Mouse (Mus musculus) liver, embryonic 16.5 days (tissue): ENCODE measurements around the gene Fbn1. TPM values are rescaled to one million over a fixed set of nuclear protein-coding genes. Genes with fewer than 3 reads are reported as not detected.

ENCODE experiments used
- ATAC-seq: fragments of 200-750 bp; cut with Nextera tagmentation; 2 replicates; pipeline ENCODE4 v1.8.0; 2017; ENCODE audit warnings: low read depth, mild to moderate bottlenecking, moderate number of reproducible peaks, moderate library complexity
- H3K27ac ChIP-seq: fragments of 300-500 bp; sonication (generic); 2 replicates; pipeline ENCODE4 v1.5.1; 2014; ENCODE audit warnings: mild to moderate bottlenecking, low read length
- H3K27me3 ChIP-seq: fragments of 300-500 bp; sonication (generic); 2 replicates; pipeline ENCODE4 v1.6.1; 2014; ENCODE audit warnings: low read depth, low read length, mixed read lengths; ENCODE audit not compliant: control insufficient read depth, insufficient read depth
- H3K36me3 ChIP-seq: fragments of 300-500 bp; sonication (generic); 2 replicates; pipeline ENCODE4 v1.6.1; 2014; ENCODE audit warnings: mild to moderate bottlenecking; ENCODE audit not compliant: control insufficient read depth, insufficient read depth
- H3K4me1 ChIP-seq: fragments of 300-500 bp; sonication (generic); 2 replicates; pipeline ENCODE4 v1.6.1; 2014; ENCODE audit warnings: low read depth, low read length, mixed read lengths; ENCODE audit not compliant: control insufficient read depth
- H3K4me2 ChIP-seq: fragments of 300-500 bp; sonication (generic); 2 replicates; pipeline ENCODE4 v1.6.1; 2014; ENCODE audit warnings: low read depth, low read length, mixed read lengths
- H3K4me3 ChIP-seq: fragments of 300-500 bp; sonication (generic); 2 replicates; pipeline ENCODE4 v1.5.1; 2014; ENCODE audit warnings: low read depth, mild to moderate bottlenecking, low read length
- H3K9ac ChIP-seq: fragments of 300-500 bp; sonication (generic); 2 replicates; pipeline ENCODE4 v1.6.1; 2014; ENCODE audit warnings: low read depth, low read length
- H3K9me3 ChIP-seq: fragments of 300-500 bp; sonication (generic); replicated peaks from 2 replicates; pipeline ENCODE4 v1.6.1; 2016; ENCODE audit warnings: low read length; ENCODE audit not compliant: control insufficient read depth
- WGBS: fragments of 180-500 bp; shearing (Covaris S2); extraction: QIAGEN DNeasy Blood & Tissue Kit; methylation state at CpG from one replicate; pipeline ENCODE4 v1.1.7; 2014; ENCODE audit not compliant: insufficient replicate concordance; 5-methylcytosine and 5-hydroxymethylcytosine counted together
- polyA plus RNA-seq: library from polyadenylated mRNA; unstranded; fragments of >200 nt; fragmentation: Nextera tagmentation; extraction: Ambion mirVana; gene quantifications from 2 replicates; pipeline ENCODE4 v1.2.1, GENCODE M21; 2015

Fbn1 gene
- polyA plus RNA-seq, 1 experiment from 2014 or later = 1.7 TPM

- Histone ChIP-seq H3K4me2 (no peak overlapping the region), H3K27ac (no peak overlapping the region), H3K36me3 (no peaks in the 10 kb centered on the region), H3K4me3 (no peak overlapping the region), H3K4me1 (no peaks in the 10 kb centered on the region), H3K27me3 (no peaks in the 10 kb centered on the region), H3K9ac (no peak overlapping the region), H3K9me3 (no peaks in the 10 kb centered on the region)
- WGBS = 36% methylated on average over 15 of the region's 15 CpGs
- ATAC-seq = no peak
These were observed 15.5 kb downstream of the Fbn1 start for GRCm38 (mm10) chr2:125492050-125492900.

GRCm38 (mm10) chr2:125489979-125490378, 17.8 kb downstream of the Fbn1 start:
- WGBS = 77% methylated on average over 1 of the region's 1 CpGs
- H3K27me3 ChIP-seq = no peaks in the 10 kb centered on the region
- H3K9ac ChIP-seq = no peak overlapping the region
- H3K27ac ChIP-seq = no peak overlapping the region
- ATAC-seq = no peak
- no peak overlapping the region for H3K4me2 ChIP-seq
- no peak overlapping the region for H3K4me3 ChIP-seq
- H3K4me1 ChIP-seq = no peaks in the 10 kb centered on the region
- no peaks in the 10 kb centered on the region for H3K36me3 ChIP-seq
- H3K9me3 ChIP-seq = no peaks in the 10 kb centered on the region

- Histone ChIP-seq H3K27me3 (no peaks in the 10 kb centered on the region), H3K4me1 (no peaks in the 10 kb centered on the region), H3K4me2 (no peak overlapping the region), H3K9ac (no peak overlapping the region), H3K9me3 (no peaks in the 10 kb centered on the region), H3K36me3 (no peaks in the 10 kb centered on the region), H3K27ac (no peak overlapping the region), H3K4me3 (no peak overlapping the region)
- WGBS = 66% methylated on average over 9 of the region's 9 CpGs
- no peak for ATAC-seq
These were observed 22.9 kb downstream of the Fbn1 start for GRCm38 (mm10) chr2:125484910-125485309.

- no peak overlapping the region for H3K9ac ChIP-seq
- H3K4me2 ChIP-seq = no peak overlapping the region
- H3K36me3 ChIP-seq = no peaks in the 10 kb centered on the region
- no peak for ATAC-seq
- no peaks in the 10 kb centered on the region for H3K9me3 ChIP-seq
- no peaks in the 10 kb centered on the region for H3K27me3 ChIP-seq
- H3K4me3 ChIP-seq = no peak overlapping the region
- no peak overlapping the region for H3K27ac ChIP-seq
- H3K4me1 ChIP-seq = no peaks in the 10 kb centered on the region
These were observed 23.6 kb downstream of the Fbn1 start for GRCm38 (mm10) chr2:125484164-125484563.

- Histone ChIP-seq H3K9ac (no peak overlapping the region), H3K4me1 (no peaks in the 10 kb centered on the region), H3K4me3 (no peak overlapping the region), H3K27me3 (no peaks in the 10 kb centered on the region), H3K9me3 (no peaks in the 10 kb centered on the region), H3K4me2 (no peak overlapping the region), H3K36me3 (no peaks in the 10 kb centered on the region), H3K27ac (no peak overlapping the region)
- no peak for ATAC-seq
- WGBS = 61% methylated on average over 9 of the region's 9 CpGs
These were observed 26.1 kb downstream of the Fbn1 start for GRCm38 (mm10) chr2:125481531-125482317.

- H3K27me3 ChIP-seq = no peaks in the 10 kb centered on the region
- no peak overlapping the region for H3K4me2 ChIP-seq
- H3K27ac ChIP-seq = no peak overlapping the region
- no peaks in the 10 kb centered on the region for H3K9me3 ChIP-seq
- no peak overlapping the region for H3K9ac ChIP-seq
- no peaks in the 10 kb centered on the region for H3K36me3 ChIP-seq
- no peak for ATAC-seq
- 53% methylated on average over 4 of the region's 4 CpGs for WGBS
- H3K4me1 ChIP-seq = no peaks in the 10 kb centered on the region
- no peak overlapping the region for H3K4me3 ChIP-seq
These were observed 26.7 kb downstream of the Fbn1 start for GRCm38 (mm10) chr2:125481116-125481515.

GRCm38 (mm10) chr2:125480057-125480456, 27.7 kb downstream of the Fbn1 start:
- no peak for ATAC-seq
- Histone ChIP-seq H3K4me3 (no peak overlapping the region), H3K27me3 (no peaks in the 10 kb centered on the region), H3K4me2 (no peak overlapping the region), H3K36me3 (no peaks in the 10 kb centered on the region), H3K4me1 (no peaks in the 10 kb centered on the region), H3K9me3 (no peaks in the 10 kb centered on the region), H3K9ac (no peak overlapping the region), H3K27ac (no peak overlapping the region)
- whole genome bisulfite sequencing = 58% methylated on average over 5 of the region's 5 CpGs

GRCm38 (mm10) chr2:125478705-125479104, 29.1 kb downstream of the Fbn1 start:
- no peaks in the 10 kb centered on the region for H3K36me3 ChIP-seq
- no peak overlapping the region for H3K27ac ChIP-seq
- no peaks in the 10 kb centered on the region for H3K27me3 ChIP-seq
- H3K4me3 ChIP-seq = no peak overlapping the region
- H3K4me2 ChIP-seq = no peak overlapping the region
- 32% methylated on average over 4 of the region's 4 CpGs for WGBS
- H3K4me1 ChIP-seq = no peaks in the 10 kb centered on the region
- ATAC-seq = no peak
- H3K9me3 ChIP-seq = no peaks in the 10 kb centered on the region
- H3K9ac ChIP-seq = no peak overlapping the region

- Histone ChIP-seq H3K4me2 (no peak overlapping the region), H3K36me3 (no peaks in the 10 kb centered on the region), H3K27ac (no peak overlapping the region), H3K4me3 (no peak overlapping the region), H3K4me1 (no peaks in the 10 kb centered on the region), H3K27me3 (no peaks in the 10 kb centered on the region), H3K9ac (no peak overlapping the region), H3K9me3 (no peaks in the 10 kb centered on the region)
- no peak for ATAC-seq
- 63% methylated on average over 3 of the region's 3 CpGs for WGBS
These were observed 30.4 kb downstream of the Fbn1 start for GRCm38 (mm10) chr2:125477367-125477766.
